Mouse (Mus musculus): ENCODE measurements around the gene Kctd2. TPM values are rescaled to one million over a fixed set of nuclear protein-coding genes. Genes with fewer than 3 reads are reported as not detected.

Gene Kctd2
- polyA plus RNA-seq (2014; fragmentation: Illumina TruSeq; extraction: RNeasy Lipid Tissue Mini Kit (QIAGEN cat#74804); ENCODE audit: low read depth, low replicate concordance), result 12.5 TPM

DNA sequence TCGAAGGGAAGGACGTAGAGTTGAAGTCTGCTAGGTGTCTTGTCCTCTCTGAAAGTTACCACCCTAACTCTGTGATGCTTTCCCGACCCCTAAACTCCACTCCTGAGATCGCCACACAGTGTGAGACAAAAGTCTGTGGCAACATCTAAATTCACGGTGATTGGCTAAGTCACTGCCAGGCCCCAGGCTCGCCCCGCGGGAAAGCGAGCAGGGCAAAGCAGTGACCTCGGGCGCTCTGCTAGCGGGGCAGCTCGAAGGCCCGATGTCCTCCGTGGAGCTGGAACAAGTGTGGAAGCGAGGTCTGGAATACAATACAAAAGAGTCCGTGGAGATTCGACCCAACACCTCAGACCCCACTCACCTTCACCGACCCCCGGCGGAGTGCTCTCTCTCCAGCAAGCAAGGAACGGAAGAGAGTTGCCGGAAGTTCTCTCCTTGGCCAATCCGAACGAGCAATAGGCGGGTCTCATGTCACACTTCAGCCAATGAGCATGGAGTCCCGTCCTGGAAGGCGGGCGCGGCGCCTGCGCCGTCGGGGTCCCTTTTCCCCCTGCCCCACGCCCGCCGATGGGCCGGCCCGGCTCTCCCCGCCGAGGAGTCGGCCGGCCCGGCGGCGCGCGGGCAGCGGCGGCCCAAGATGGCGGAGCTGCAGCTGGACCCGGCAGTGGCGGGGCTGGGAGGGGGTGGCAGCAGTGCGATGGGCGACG is at the start of gene Kctd2, which contains the start of gene Atp5h:
Gene Kctd2, plus strand, starts transcription at position 598 of the 707 bp plus-strand sequence.
Gene Atp5h, minus strand, starts transcription at position 432 of the 707 bp plus-strand sequence.

DNA sequence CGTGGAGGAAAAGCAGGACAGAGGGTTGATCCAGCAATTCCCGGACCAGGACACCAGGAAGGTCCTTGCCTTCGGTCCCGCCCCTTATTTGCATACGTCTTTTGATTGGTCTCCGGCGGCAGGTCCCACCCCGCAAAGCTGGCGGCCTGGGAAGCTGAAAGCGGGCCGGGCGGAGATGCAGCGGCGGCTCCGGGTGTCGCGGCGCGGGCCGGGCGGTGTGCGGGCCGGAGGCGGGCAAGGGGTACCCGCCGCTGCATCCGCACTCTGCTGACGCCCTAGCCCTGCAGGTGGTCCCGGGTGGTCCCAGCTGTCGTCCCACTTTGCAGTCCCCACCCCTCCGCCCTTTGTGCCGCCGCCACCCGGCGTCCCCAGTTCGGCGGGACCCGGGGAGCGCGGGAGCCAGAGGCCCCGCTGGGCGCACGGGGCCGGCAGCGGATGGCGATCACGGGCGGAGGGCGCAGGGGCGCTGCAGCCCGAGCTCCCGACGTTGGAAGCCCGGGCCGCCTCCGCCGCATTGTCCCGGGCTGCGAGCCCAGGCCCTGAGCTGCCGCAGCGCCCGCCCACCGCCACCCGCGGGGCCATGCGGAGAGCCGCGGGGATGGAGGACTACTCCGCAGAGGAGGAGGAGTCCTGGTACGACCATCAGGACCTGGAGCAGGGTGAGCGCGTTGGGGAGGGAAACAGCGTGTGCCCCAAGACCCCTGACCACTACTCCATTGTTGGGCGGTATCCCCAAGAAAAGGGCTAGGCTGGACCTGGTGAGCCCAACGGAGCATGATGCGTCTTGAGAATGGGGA is 38.0 kb upstream of the Kctd2 start, which contains the start of gene Cdr2l:
Gene Cdr2l, plus strand, starts transcription at position 174 of the 797 bp plus-strand sequence.

DNA sequence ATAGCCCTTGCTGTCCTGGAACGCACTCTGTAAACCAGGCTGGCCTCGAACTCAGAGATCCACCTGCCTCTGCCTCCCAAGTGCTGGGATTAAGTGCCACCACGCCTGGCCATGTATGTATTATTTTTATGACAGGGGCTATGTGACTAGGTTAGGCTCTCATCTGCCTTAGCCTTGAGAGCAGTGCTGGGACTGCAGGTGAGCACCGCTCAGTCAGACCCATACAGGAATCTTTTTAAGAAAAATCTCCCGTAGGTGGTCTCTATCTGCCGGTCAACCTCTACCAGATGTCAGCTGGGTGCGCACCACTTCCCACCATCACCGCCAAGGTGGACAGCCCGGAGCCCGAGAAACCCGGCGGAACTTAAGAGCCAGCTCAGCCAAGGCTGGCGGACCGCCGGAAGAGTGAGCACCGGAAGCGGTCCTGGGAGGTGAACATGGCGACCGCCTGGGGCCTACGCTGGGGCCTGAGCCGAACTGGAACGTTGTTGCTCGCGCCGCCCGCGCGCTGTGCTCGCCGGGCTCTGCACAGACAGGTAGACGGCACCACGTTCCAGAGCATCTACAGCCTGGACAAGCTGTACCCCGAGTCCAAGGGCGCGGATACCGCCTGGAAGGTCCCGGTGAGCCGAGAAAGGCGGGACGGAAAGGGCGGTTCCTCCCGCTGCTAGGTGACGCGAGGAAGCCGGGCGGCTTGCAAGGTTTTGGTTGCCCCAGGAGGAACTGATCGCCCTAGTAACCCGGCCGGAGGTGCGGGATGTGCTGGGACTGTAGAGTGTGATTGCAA is 16.4 kb upstream of the Kctd2 start, which contains the start of gene Mrpl58:
Gene Mrpl58, plus strand, starts transcription at position 415 of the 787 bp plus-strand sequence.

DNA sequence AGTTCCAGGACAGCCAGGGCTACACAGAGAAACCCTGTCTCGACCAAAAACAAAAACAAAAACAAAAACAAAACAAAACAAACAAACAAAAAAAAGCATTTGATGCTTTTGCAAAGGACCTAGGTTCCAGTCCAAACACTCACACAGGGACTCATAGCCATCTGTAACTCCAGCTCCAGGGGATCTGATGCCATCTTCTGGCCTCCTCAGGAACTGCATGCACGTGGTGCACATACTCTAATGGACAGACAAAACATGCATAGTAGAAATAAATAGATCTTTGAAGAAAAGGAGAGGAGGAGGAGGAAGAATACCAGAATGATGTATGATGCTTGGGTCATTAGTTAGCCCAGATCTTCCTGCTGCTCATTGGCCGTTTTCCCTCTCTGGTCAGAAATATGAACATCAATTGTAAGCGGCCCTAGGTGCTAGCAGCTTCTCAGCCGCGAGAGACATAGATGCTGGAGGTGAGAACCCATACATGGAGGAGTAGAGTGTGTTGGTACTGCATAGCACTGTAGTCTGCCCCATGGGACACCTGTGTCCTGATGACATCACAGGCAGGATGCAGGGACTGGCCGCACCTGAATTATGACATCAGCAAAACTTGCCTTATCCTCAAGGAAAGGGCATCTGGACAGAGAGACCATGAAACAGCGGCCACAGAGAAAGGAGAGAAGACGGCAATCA is 20.1 kb downstream of the Kctd2 start, which contains the start of gene Trim80:
Gene Trim80, plus strand, starts transcription at position 640 of the 690 bp plus-strand sequence.

DNA sequence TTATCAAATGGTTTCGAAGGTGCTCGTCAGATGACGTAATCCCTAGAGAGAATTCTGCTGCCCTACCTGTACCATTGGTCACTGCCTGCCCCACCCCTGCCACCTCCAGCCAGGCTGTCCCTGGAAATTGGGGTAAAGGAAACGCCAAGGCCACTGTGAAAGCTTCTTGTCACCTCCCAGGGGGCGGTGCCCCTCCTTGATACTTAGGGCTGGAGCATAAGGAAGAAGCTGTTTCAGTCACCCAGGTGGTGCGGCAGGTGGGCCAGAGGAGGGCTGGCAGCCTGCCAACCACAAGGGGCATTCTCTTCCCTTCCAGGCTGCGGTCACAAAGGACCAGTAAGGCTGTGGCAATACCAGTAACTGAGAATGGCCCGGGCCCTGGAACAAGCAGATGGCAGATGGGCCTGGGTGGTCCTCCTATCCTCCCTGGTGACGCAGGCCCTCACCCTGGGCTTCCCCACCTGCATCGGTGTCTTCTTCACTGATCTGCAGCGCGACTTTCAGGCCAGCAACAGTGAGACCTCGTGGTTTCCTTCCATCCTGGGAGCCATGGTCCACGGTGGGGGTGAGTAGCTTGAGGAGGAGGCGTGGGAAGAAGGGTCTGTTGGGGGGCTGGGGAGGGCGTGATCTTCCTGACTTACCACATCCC is 42.4 kb downstream of the Kctd2 start, which contains the start of gene Slc16a5:
Gene Slc16a5, plus strand, starts transcription at position 232 of the 649 bp plus-strand sequence.

DNA sequence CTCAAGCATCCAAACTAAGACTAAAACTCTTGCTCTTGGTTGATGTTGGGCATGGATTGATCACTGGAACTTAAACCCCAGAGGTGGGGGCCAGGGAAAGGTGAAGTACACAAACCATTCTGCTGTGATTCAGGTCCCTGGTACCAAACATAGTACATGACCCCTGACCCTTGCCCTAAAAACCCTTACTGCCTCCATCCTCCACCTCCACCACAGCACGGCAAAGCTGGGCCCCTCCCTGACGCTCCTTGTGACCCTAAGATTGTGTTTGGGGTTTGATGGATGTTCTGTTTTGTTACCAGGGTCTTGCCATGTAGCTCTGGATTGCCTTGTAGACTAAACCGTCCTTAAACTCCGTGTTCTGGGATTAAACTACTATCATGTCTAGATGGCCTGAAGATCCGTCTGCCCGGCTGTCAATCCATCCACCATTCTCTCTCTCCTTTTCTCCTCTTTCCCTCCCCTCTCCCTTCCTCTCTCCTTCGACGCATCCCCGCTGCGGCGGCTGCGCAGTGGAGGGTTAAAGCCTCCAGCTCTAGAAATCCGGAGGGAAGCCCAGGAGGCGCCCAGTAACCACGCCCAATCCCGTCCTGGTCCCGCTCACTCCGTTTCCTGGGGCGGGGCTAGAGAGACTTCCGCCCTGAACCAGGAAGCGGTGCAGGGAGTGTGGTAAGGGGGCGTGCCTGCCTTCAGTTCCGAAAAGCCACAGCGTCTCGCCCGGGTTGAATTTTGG is 55.3 kb downstream of the Kctd2 start, which contains the start of gene Armc7:
Gene Armc7, plus strand, starts transcription at position 643 of the 733 bp plus-strand sequence.

Other genes with a start within 250 kb of the Kctd2 start
- gene Tmem104, start 232.6 kb upstream of the Kctd2 start, polyA plus RNA-seq (2014; fragmentation: Illumina TruSeq; extraction: RNeasy Lipid Tissue Mini Kit (QIAGEN cat#74804); ENCODE audit: low read depth, low replicate concordance), result 0.37 TPM
- 5.9 TPM for gene Nat9, start 232.3 kb upstream of the Kctd2 start, polyA plus RNA-seq (2014; fragmentation: Illumina TruSeq; extraction: RNeasy Lipid Tissue Mini Kit (QIAGEN cat#74804); ENCODE audit: low read depth, low replicate concordance)
- not detected for gene Grin2c, start 152.9 kb upstream of the Kctd2 start, polyA plus RNA-seq (2014; fragmentation: Illumina TruSeq; extraction: RNeasy Lipid Tissue Mini Kit (QIAGEN cat#74804); ENCODE audit: low read depth, low replicate concordance)
- 3.3 TPM for gene Fdxr, start 143.1 kb upstream of the Kctd2 start, polyA plus RNA-seq (2014; fragmentation: Illumina TruSeq; extraction: RNeasy Lipid Tissue Mini Kit (QIAGEN cat#74804); ENCODE audit: low read depth, low replicate concordance)
- 31.3 TPM for gene Fads6, start 122.5 kb upstream of the Kctd2 start, polyA plus RNA-seq (2014; fragmentation: Illumina TruSeq; extraction: RNeasy Lipid Tissue Mini Kit (QIAGEN cat#74804); ENCODE audit: low read depth, low replicate concordance)
- not detected for gene Otop2, start 113.0 kb upstream of the Kctd2 start, polyA plus RNA-seq (2014; fragmentation: Illumina TruSeq; extraction: RNeasy Lipid Tissue Mini Kit (QIAGEN cat#74804); ENCODE audit: low read depth, low replicate concordance)
- gene Ush1g, start 98.1 kb upstream of the Kctd2 start, polyA plus RNA-seq (2014; fragmentation: Illumina TruSeq; extraction: RNeasy Lipid Tissue Mini Kit (QIAGEN cat#74804); ENCODE audit: low read depth, low replicate concordance), result 0.11 TPM
- not detected for gene Otop3, start 85.4 kb upstream of the Kctd2 start, polyA plus RNA-seq (2014; fragmentation: Illumina TruSeq; extraction: RNeasy Lipid Tissue Mini Kit (QIAGEN cat#74804); ENCODE audit: low read depth, low replicate concordance)
- not detected for gene Hid1, start 52.4 kb upstream of the Kctd2 start, polyA plus RNA-seq (2014; fragmentation: Illumina TruSeq; extraction: RNeasy Lipid Tissue Mini Kit (QIAGEN cat#74804); ENCODE audit: low read depth, low replicate concordance)
- 0.19 TPM for gene Cdr2l, start 38.2 kb upstream of the Kctd2 start, polyA plus RNA-seq (2014; fragmentation: Illumina TruSeq; extraction: RNeasy Lipid Tissue Mini Kit (QIAGEN cat#74804); ENCODE audit: low read depth, low replicate concordance)
- 22.2 TPM for gene Mrpl58, start 16.4 kb upstream of the Kctd2 start, polyA plus RNA-seq (2014; fragmentation: Illumina TruSeq; extraction: RNeasy Lipid Tissue Mini Kit (QIAGEN cat#74804); ENCODE audit: low read depth, low replicate concordance)
- gene Atp5h, start 166 bp upstream of the Kctd2 start, polyA plus RNA-seq (2014; fragmentation: Illumina TruSeq; extraction: RNeasy Lipid Tissue Mini Kit (QIAGEN cat#74804); ENCODE audit: low read depth, low replicate concordance), result 552 TPM
- not detected for gene Trim80, start 20.4 kb downstream of the Kctd2 start, polyA plus RNA-seq (2014; fragmentation: Illumina TruSeq; extraction: RNeasy Lipid Tissue Mini Kit (QIAGEN cat#74804); ENCODE audit: low read depth, low replicate concordance)
- 11.9 TPM for gene Slc16a5, start 42.3 kb downstream of the Kctd2 start, polyA plus RNA-seq (2014; fragmentation: Illumina TruSeq; extraction: RNeasy Lipid Tissue Mini Kit (QIAGEN cat#74804); ENCODE audit: low read depth, low replicate concordance)
- 0.66 TPM for gene Armc7, start 55.5 kb downstream of the Kctd2 start, polyA plus RNA-seq (2014; fragmentation: Illumina TruSeq; extraction: RNeasy Lipid Tissue Mini Kit (QIAGEN cat#74804); ENCODE audit: low read depth, low replicate concordance)
- gene Nt5c, start 71.7 kb downstream of the Kctd2 start, polyA plus RNA-seq (2014; fragmentation: Illumina TruSeq; extraction: RNeasy Lipid Tissue Mini Kit (QIAGEN cat#74804); ENCODE audit: low read depth, low replicate concordance), result 1.8 TPM
- gene Jpt1, start 94.3 kb downstream of the Kctd2 start, polyA plus RNA-seq (2014; fragmentation: Illumina TruSeq; extraction: RNeasy Lipid Tissue Mini Kit (QIAGEN cat#74804); ENCODE audit: low read depth, low replicate concordance), result 4.8 TPM
- gene Sumo2, start 116.1 kb downstream of the Kctd2 start, polyA plus RNA-seq (2014; fragmentation: Illumina TruSeq; extraction: RNeasy Lipid Tissue Mini Kit (QIAGEN cat#74804); ENCODE audit: low read depth, low replicate concordance), result 336 TPM
- gene Nup85, start 144.3 kb downstream of the Kctd2 start, polyA plus RNA-seq (2014; fragmentation: Illumina TruSeq; extraction: RNeasy Lipid Tissue Mini Kit (QIAGEN cat#74804); ENCODE audit: low read depth, low replicate concordance), result 17.0 TPM
- 9.8 TPM for gene Mrps7, start 183.8 kb downstream of the Kctd2 start, polyA plus RNA-seq (2014; fragmentation: Illumina TruSeq; extraction: RNeasy Lipid Tissue Mini Kit (QIAGEN cat#74804); ENCODE audit: low read depth, low replicate concordance)
- 1.4 TPM for gene Gga3, start 183.9 kb downstream of the Kctd2 start, polyA plus RNA-seq (2014; fragmentation: Illumina TruSeq; extraction: RNeasy Lipid Tissue Mini Kit (QIAGEN cat#74804); ENCODE audit: low read depth, low replicate concordance)
- 20.9 TPM for gene Mif4gd, start 192.8 kb downstream of the Kctd2 start, polyA plus RNA-seq (2014; fragmentation: Illumina TruSeq; extraction: RNeasy Lipid Tissue Mini Kit (QIAGEN cat#74804); ENCODE audit: low read depth, low replicate concordance)
- 3.5 TPM for gene Slc25a19, start 208.2 kb downstream of the Kctd2 start, polyA plus RNA-seq (2014; fragmentation: Illumina TruSeq; extraction: RNeasy Lipid Tissue Mini Kit (QIAGEN cat#74804); ENCODE audit: low read depth, low replicate concordance)

Data from liver, adult 10 weeks (tissue).